Mouse (Mus musculus): ENCODE measurements around the gene Dusp16.

DNA sequence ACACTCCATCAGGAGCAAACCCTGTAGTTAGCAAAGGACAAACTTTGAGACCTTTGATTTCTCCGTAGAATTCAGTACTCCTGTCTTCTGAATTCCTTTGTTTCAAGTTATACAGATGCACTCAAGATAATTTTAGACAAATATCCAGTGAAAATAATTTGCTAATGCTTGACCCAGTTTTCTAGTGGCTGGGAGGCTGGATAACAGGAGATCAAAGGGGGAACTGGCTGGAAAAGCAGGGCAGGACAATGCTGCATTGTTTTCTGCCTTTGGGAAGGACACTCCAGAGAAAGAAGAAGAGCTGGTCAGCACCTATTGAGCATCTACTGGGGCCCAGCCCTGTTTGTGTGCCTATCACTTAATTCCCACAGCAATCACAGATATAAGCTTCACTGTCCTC lies 9.1 kb upstream of the Dusp16 start:
- TF ChIP-seq CTCF (IDR thresholded peaks at IDR 0.05; ENCODE audit: low read depth) (no peak), EP300 (IDR thresholded peaks at IDR 0.05; ENCODE audit: low read depth) (no peak)
